Mouse (Mus musculus): ENCODE results near the gene Ep400.

DNA sequence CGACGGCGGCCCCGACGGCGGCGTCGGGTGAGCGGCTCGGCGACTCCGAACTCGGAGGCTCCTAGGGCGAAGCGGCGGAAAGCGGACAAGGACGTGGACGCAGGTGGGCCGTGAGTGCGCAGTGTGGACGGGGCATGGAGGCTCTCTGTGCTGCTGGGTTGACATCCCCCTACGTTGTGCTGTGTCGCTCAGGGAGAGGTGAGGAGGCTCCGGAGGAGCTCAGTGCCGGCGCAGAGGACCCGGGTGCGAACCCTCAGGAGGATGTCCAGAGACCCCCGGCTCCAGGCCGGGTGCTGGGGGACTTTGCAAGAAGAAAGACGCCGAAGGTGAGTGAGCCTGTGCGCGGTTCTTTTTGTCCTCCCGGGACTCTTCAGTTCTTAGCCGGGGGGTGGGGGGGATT, 116.8 kb downstream of the Ep400 start:
- TF ChIP-seq CTCF (IDR thresholded peaks at IDR 0.05; ENCODE audit: low read depth, low read length) = no peak
- TF ChIP-seq POLR2A (IDR thresholded peaks at IDR 0.05; ENCODE audit: extremely low read depth, insufficient read depth, low read length) = no peak

All from liver, adult 2 months (tissue).